Mouse (Mus musculus) cerebellum, adult (tissue): ENCODE results near the gene Gpr132.
"Not testable (repeated sequence)": the region's sequence is repeated elsewhere in the genome, so short reads cannot be mapped to it uniquely, and the experiment has no call there.

Experiments used
- ATAC-seq: cut with Nextera tagmentation; 2 replicates; pipeline ENCODE4 v1.9.2; 2017; ENCODE audit warnings: mild to moderate bottlenecking, moderate library complexity, mixed read lengths; ENCODE audit not compliant: insufficient number of reproducible peaks, low FRiP score, low TSS enrichment

The Gpr132 gene

GRCm38 (mm10) chr12:112856338-112856737, 11.7 kb downstream of the Gpr132 start:
- ATAC-seq = no peak

GRCm38 (mm10) chr12:112854610-112855333, 13.3 kb downstream of the Gpr132 start:
- ATAC-seq = no peak

- no peak for ATAC-seq
These were observed 14.8 kb downstream of the Gpr132 start for GRCm38 (mm10) chr12:112853050-112853729.

GRCm38 (mm10) chr12:112851116-112851515, 16.9 kb downstream of the Gpr132 start:
- ATAC-seq = no peak

- no peak for ATAC-seq
These were observed 17.7 kb downstream of the Gpr132 start for GRCm38 (mm10) chr12:112850344-112850743.

GRCm38 (mm10) chr12:112849235-112850022, 18.6 kb downstream of the Gpr132 start:
- ATAC-seq = no peak

GRCm38 (mm10) chr12:112847880-112848279, 20.1 kb downstream of the Gpr132 start:
- ATAC-seq = no peak

GRCm38 (mm10) chr12:112843803-112844202, 24.2 kb downstream of the Gpr132 start:
- ATAC-seq = no peak

GRCm38 (mm10) chr12:112842128-112842527, 25.9 kb downstream of the Gpr132 start:
- not testable (repeated sequence) for ATAC-seq

- not testable (repeated sequence) for ATAC-seq
These were observed 26.6 kb downstream of the Gpr132 start for GRCm38 (mm10) chr12:112841338-112841892.

GRCm38 (mm10) chr12:112840209-112841086, 27.6 kb downstream of the Gpr132 start:
- ATAC-seq = no peak

GRCm38 (mm10) chr12:112835046-112835445, 33.0 kb downstream of the Gpr132 start:
- 0 out of 2 replicates have a peak, but pooled peaks have one; percentile 6 for ATAC-seq

- no peak for ATAC-seq
These were observed 34.5 kb downstream of the Gpr132 start for GRCm38 (mm10) chr12:112833527-112833926.

- ATAC-seq = no peak
These were observed 35.6 kb downstream of the Gpr132 start for GRCm38 (mm10) chr12:112832411-112832810.

- ATAC-seq = no peak
These were observed 37.5 kb downstream of the Gpr132 start for GRCm38 (mm10) chr12:112830570-112830969.

GRCm38 (mm10) chr12:112830141-112830540, 37.9 kb downstream of the Gpr132 start:
- no peak for ATAC-seq

GRCm38 (mm10) chr12:112829244-112829864, 38.7 kb downstream of the Gpr132 start, which contains the start of gene Cdca4:
Gene Cdca4, minus strand, starts transcription at chr12:112829423.
- peak; percentile 94 for ATAC-seq

- peak; percentile 69 for ATAC-seq
These were observed 39.4 kb downstream of the Gpr132 start for GRCm38 (mm10) chr12:112828501-112829243.
